Mouse (Mus musculus): ENCODE results near the gene Edn2.

Edn2 gene

GRCm38 (mm10) chr4:120206471-120206891, 45.5 kb downstream of the Edn2 start:
- DNase-seq, result no peak

GRCm38 (mm10) chr4:120212080-120212479, 51.1 kb downstream of the Edn2 start:
- no peak for DNase-seq

GRCm38 (mm10) chr4:120212812-120213211, 51.8 kb downstream of the Edn2 start:
- DNase-seq, result no peak

GRCm38 (mm10) chr4:120215915-120216591, 55.0 kb downstream of the Edn2 start:
- peak; percentile 40 for DNase-seq

- no peak for DNase-seq
Observed at GRCm38 (mm10) chr4:120216883-120217282, 55.9 kb downstream of the Edn2 start.

Measured in kidney, postnatal 14 days (tissue).